Mouse (Mus musculus): Measurements from ENCODE around the gene Catip. TPM values are rescaled to one million over a fixed set of nuclear protein-coding genes. Genes with fewer than 3 reads are reported as not detected.
"Not testable (repeated sequence)": the region's sequence is repeated elsewhere in the genome, so short reads cannot be mapped to it uniquely, and the experiment has no call there.

Gene Catip
- polyA plus RNA-seq, 1 experiment from 2014 or later: 2.8 TPM

DNA sequence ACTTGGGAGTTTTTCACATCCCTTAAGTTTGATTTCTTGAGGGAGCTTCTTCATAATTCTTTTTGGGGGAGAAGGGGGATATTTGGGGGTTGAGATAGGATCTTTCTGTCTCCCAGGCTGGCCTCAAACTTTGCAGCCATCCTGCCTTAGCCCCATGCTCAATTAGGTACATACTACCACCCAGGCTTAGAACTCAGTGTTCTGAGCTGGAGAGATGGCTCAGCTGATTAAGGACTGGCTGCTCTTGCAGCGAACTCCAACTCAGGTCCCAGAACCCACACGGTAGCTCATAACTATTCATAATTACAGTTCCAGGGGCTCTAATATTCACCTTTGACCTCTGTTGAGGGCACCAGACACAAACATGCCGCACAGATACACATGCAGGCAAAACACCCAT, 27.3 kb upstream of the Catip start:
- Histone ChIP-seq H3K4me3 (replicated peaks) (no peak overlapping the region), H3K27ac (replicated peaks) (no peak overlapping the region), H3K4me2 (replicated peaks) (no peak overlapping the region), H3K27me3 (no peaks in the 10 kb centered on the region), H3K4me1 (peaks cover 52% of the 10 kb centered on the region), H3K9me3 (replicated peaks) (no peaks in the 10 kb centered on the region), H3K9ac (no peak overlapping the region), H3K36me3 (0 out of 2 replicates have a peak, but pooled peaks cover 3% of the 10 kb centered on the region)
- no peak for ATAC-seq (ENCODE audit: insufficient number of reproducible peaks, low FRiP score, low TSS enrichment, low read depth)
- 69% methylated on average over 3 of the region's 3 CpGs for WGBS

DNA sequence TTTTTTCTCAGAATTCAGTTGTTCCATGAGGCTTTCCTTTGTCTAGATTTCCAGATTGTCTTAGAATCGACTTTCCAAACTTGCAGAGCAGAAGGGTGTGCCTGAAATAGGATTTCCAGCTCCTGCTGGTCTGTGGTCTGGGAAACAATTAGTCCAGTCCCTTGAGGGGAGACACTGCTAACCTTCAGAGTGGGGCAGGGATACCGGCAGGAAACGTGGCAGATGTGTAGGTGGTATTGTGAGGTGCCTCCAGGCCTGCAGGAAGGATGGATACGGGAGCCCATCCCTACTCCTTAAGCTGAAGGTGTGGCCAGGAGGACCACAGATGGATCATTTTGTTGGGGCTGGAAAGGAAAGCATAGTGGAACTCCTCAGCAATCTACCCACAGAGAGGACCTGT, 26.9 kb upstream of the Catip start:
- 30% methylated on average over 4 of the region's 4 CpGs for WGBS
- Histone ChIP-seq H3K27me3 (no peaks in the 10 kb centered on the region), H3K4me1 (peaks cover 48% of the 10 kb centered on the region), H3K36me3 (0 out of 2 replicates have a peak, but pooled peaks cover 3% of the 10 kb centered on the region), H3K9me3 (replicated peaks) (no peaks in the 10 kb centered on the region), H3K9ac (no peak overlapping the region), H3K4me3 (replicated peaks) (no peak overlapping the region), H3K4me2 (replicated peaks) (no peak overlapping the region), H3K27ac (replicated peaks) (no peak overlapping the region)
- no peak for ATAC-seq (ENCODE audit: insufficient number of reproducible peaks, low FRiP score, low TSS enrichment, low read depth)

DNA sequence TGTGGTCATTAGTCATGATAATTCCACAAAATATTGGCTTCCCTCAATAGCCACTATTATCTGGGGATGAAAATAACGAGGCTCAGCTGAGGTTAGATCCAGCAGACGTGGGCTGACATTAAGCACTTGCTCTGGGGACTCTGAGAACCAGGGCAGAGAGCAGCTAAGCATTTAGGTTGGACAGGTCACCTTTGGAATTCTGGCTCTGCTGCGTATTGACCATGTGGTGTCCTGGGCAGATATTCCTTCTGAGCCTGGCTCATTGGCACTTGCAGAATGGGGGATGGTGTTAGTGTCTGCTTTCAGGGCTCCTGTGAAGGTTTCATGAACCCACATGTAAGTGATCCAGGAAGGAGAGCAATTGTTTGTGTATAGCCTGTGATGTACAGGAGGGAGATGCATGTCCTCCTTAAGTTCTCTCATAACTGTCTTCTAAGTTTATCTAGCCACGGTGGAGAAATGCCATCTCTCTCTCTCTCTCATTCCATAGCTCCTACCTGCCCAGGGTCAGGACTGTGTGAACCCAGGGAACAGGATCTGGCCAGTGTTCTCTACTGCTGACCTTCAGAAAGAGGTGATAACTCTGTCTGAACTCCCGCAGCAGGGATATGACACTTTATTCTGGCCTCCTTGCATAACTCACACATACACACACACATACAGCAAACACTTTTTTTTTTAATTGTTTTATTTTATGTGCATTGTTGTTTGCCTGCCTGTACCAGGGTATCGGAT, 26.3 kb upstream of the Catip start:
- H3K36me3 ChIP-seq: 0 out of 2 replicates have a peak, but pooled peaks cover 3% of the 10 kb centered on the region
- H3K4me1 ChIP-seq: peaks cover 42% of the 10 kb centered on the region
- H3K9ac ChIP-seq: no peak overlapping the region
- no peaks in the 10 kb centered on the region for H3K9me3 ChIP-seq (replicated peaks)
- H3K27me3 ChIP-seq: no peaks in the 10 kb centered on the region
- ATAC-seq (ENCODE audit: insufficient number of reproducible peaks, low FRiP score, low TSS enrichment, low read depth): no peak
- H3K4me3 ChIP-seq (replicated peaks): no peak overlapping the region
- no peak overlapping the region for H3K4me2 ChIP-seq (replicated peaks)
- H3K27ac ChIP-seq (replicated peaks): no peak overlapping the region
- 78% methylated on average over 6 of the region's 6 CpGs for WGBS

DNA sequence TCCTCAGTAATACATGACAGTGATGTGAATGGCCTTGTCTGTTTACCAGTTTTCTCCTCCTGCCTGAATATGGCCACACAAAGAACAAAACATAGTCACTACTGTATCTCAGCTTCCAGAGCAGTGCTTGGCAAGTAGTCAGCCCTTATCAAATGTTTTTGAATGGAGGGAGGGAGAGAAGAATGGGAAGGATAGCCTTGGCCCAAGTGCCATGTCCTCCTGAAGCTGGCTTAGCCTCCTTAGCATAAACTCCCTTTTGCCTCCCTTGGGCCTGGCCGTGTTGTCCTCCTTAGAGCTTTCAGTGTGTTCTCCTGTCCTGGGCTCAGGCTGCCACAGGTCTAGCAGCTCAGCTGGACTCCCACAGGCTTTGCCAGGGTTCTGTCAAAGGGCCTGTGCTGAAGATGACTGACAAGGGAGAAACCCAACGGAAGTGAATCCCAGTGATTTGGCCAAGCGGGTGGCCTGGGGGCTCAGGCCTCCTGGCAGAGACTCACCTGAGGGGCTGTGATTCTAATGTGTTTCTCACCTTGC, 24.6 kb upstream of the Catip start:
- Histone ChIP-seq H3K27me3 (no peaks in the 10 kb centered on the region), H3K36me3 (0 out of 2 replicates have a peak, but pooled peaks cover 3% of the 10 kb centered on the region), H3K9ac (no peak overlapping the region), H3K4me3 (replicated peaks) (no peak overlapping the region), H3K4me1 (peaks cover 25% of the 10 kb centered on the region), H3K4me2 (replicated peaks) (no peak overlapping the region), H3K27ac (replicated peaks) (no peak overlapping the region), H3K9me3 (replicated peaks) (no peaks in the 10 kb centered on the region)
- ATAC-seq (ENCODE audit: insufficient number of reproducible peaks, low FRiP score, low TSS enrichment, low read depth): no peak
- WGBS: 77% methylated on average over 3 of the region's 3 CpGs

DNA sequence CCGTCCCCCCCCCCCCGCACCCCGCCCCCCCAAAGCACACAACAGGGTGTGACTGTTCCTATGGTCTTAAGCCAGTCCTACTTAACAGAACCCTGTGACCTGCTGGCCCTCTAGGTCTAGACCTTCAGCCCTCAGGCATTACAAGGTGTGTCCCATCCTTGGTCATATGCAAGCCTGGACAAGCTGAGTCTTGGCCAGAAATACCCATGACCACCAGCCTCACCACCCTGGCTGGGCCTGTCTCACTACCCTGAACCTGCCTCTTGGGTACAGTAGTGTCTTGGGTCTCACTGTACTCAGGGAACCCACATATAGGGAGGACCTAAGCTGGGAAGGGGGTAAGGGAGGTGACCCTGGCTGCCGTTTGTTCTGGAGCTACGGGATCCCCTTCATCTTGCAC, 23.9 kb upstream of the Catip start:
- 0 out of 2 replicates have a peak, but pooled peaks cover 3% of the 10 kb centered on the region for H3K36me3 ChIP-seq
- no peak overlapping the region for H3K9ac ChIP-seq
- no peak overlapping the region for H3K4me2 ChIP-seq (replicated peaks)
- peaks cover 23% of the 10 kb centered on the region for H3K4me1 ChIP-seq
- 88% methylated on average over 5 of the region's 5 CpGs for WGBS
- H3K9me3 ChIP-seq (replicated peaks): no peaks in the 10 kb centered on the region
- H3K27me3 ChIP-seq: no peaks in the 10 kb centered on the region
- no peak overlapping the region for H3K27ac ChIP-seq (replicated peaks)
- no peak overlapping the region for H3K4me3 ChIP-seq (replicated peaks)
- no peak for ATAC-seq (ENCODE audit: insufficient number of reproducible peaks, low FRiP score, low TSS enrichment, low read depth)

DNA sequence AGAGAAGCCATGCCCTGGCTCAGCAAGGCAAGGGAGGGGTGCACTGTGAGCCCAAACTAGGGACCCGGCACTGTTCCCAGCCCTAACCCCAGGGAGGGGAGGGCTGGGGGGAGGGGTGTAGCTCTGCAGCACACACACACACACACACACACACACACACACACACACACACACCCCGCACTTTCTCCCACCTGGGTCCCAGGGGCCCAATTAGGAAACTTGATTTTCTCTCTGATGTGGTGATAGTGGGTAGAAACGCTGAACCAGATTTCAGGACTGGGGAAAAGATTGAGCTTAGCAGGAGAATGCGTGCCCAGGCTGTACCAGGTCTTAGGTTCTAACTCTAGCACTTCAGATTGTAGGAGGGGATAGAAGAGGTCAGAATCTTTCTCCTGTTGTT, 23.3 kb upstream of the Catip start:
- no peak overlapping the region for H3K9ac ChIP-seq
- H3K4me3 ChIP-seq (replicated peaks): no peak overlapping the region
- WGBS: 52% methylated on average over 4 of the region's 4 CpGs
- H3K9me3 ChIP-seq (replicated peaks): no peaks in the 10 kb centered on the region
- H3K36me3 ChIP-seq: 0 out of 2 replicates have a peak, but pooled peaks cover 3% of the 10 kb centered on the region
- peaks cover 17% of the 10 kb centered on the region for H3K4me1 ChIP-seq
- no peak for ATAC-seq (ENCODE audit: insufficient number of reproducible peaks, low FRiP score, low TSS enrichment, low read depth)
- H3K27me3 ChIP-seq: no peaks in the 10 kb centered on the region
- no peak overlapping the region for H3K27ac ChIP-seq (replicated peaks)
- H3K4me2 ChIP-seq (replicated peaks): no peak overlapping the region

DNA sequence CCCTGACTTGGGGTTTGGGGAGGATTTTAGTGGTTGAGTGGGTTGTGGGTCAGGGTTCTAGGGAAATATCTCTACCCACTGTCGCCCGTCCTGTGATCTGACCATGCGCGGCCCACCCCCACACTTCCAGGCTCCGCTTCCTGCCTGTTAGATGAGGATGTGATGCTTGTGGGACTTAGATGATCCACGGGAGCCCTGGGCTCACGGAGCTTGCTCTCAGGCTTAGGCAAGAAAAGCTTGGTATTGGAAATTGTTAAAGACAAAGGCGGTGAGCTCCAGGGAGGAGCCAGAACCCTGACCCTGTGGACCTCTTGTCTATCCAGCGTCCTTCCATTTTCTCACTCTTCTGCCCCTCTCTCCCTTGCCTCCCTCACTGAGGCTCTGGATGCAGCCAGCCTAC, 22.0 kb upstream of the Catip start:
- 89% methylated on average over 9 of the region's 9 CpGs for WGBS
- no peak overlapping the region for H3K4me3 ChIP-seq (replicated peaks)
- no peak overlapping the region for H3K9ac ChIP-seq
- H3K4me1 ChIP-seq: peaks cover 6% of the 10 kb centered on the region
- H3K36me3 ChIP-seq: 0 out of 2 replicates have a peak, but pooled peaks cover 3% of the 10 kb centered on the region
- no peak overlapping the region for H3K4me2 ChIP-seq (replicated peaks)
- no peak overlapping the region for H3K27ac ChIP-seq (replicated peaks)
- no peaks in the 10 kb centered on the region for H3K9me3 ChIP-seq (replicated peaks)
- no peak for ATAC-seq (ENCODE audit: insufficient number of reproducible peaks, low FRiP score, low TSS enrichment, low read depth)
- no peaks in the 10 kb centered on the region for H3K27me3 ChIP-seq

DNA sequence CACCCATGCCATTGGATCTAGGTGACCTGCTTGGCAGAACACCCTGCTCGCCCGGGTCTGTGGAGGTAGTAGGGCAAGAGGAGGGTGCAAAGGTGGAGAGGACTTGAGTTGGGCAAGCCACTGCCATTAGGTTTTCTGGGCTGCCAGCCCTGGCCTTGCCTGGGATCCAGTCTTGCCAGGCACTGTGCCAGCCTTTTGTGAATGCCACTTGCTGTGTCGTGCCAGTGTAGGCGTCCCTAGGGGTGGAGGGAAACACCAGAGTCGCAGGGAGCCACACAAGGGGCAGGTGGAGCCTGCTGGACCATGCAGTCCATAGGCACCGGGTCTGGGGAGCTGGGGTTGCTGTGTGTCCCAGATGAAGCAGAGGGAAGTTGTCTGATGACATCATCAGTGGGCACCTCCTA, 21.5 kb upstream of the Catip start:
- Histone ChIP-seq H3K27me3 (no peaks in the 10 kb centered on the region), H3K9me3 (replicated peaks) (no peaks in the 10 kb centered on the region), H3K9ac (no peak overlapping the region), H3K27ac (replicated peaks) (no peak overlapping the region), H3K4me3 (replicated peaks) (no peak overlapping the region), H3K4me2 (replicated peaks) (no peak overlapping the region), H3K36me3 (0 out of 2 replicates have a peak, but pooled peaks cover 3% of the 10 kb centered on the region), H3K4me1 (peaks cover 1% of the 10 kb centered on the region)
- ATAC-seq (ENCODE audit: insufficient number of reproducible peaks, low FRiP score, low TSS enrichment, low read depth): no peak
- 90% methylated on average over 6 of the region's 6 CpGs for WGBS

DNA sequence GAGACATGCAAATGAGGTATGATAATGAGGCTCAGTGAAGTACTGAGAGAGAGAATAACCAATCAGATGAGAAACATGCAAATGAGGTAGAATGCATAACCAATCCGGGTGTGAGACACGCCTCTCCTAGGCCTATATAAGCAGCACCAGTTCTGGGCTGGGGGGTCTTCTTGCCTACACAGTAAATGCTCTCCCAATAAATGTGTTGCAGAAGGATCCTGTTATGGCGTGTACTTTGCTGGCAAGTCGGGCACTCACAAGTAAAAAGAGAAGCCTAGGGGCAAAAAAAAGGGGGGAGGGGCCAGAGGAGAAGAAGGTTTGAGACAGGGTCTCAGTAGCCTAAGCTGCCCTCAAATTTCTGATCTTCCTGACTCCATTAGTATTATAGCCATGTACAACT, 20.9 kb upstream of the Catip start:
- H3K9me3 ChIP-seq (replicated peaks); H3K9ac ChIP-seq; H3K36me3 ChIP-seq; H3K4me3 ChIP-seq (replicated peaks); ATAC-seq (ENCODE audit: insufficient number of reproducible peaks, low FRiP score, low TSS enrichment, low read depth); H3K4me2 ChIP-seq (replicated peaks); H3K4me1 ChIP-seq; H3K27me3 ChIP-seq; H3K27ac ChIP-seq (replicated peaks): not testable (repeated sequence)
- 81% methylated on average over 4 of the region's 4 CpGs for WGBS

DNA sequence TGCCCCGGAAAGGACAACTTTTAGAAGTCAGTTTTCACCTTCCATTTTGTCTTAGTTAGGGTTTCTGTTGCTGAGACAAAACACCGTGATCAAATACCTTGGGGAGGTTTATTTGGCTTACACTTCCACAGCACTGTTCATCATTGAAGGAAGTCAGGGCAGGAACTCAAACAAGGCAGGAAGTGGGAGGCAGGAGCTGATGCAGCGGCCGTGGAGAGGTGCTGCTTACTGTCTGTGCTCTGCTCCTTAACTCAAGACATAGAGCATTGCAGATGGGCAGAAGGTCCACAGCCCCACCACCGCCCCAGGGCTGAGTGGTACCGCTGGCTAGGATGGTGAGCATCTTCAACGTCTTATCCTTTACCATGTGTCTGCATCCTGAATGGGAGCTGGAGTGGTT, 20.0 kb upstream of the Catip start:
- no peaks in the 10 kb centered on the region for H3K27me3 ChIP-seq
- H3K9ac ChIP-seq: no peak overlapping the region
- WGBS: 83% methylated on average over 7 of the region's 7 CpGs
- no peak for ATAC-seq (ENCODE audit: insufficient number of reproducible peaks, low FRiP score, low TSS enrichment, low read depth)
- H3K4me1 ChIP-seq: no peaks in the 10 kb centered on the region; the same call in 1 of the 2 replicates
- H3K4me2 ChIP-seq (replicated peaks): no peak overlapping the region
- no peaks in the 10 kb centered on the region for H3K9me3 ChIP-seq (replicated peaks)
- no peak overlapping the region for H3K4me3 ChIP-seq (replicated peaks)
- H3K27ac ChIP-seq (replicated peaks): no peak overlapping the region
- no peaks in the 10 kb centered on the region for H3K36me3 ChIP-seq

DNA sequence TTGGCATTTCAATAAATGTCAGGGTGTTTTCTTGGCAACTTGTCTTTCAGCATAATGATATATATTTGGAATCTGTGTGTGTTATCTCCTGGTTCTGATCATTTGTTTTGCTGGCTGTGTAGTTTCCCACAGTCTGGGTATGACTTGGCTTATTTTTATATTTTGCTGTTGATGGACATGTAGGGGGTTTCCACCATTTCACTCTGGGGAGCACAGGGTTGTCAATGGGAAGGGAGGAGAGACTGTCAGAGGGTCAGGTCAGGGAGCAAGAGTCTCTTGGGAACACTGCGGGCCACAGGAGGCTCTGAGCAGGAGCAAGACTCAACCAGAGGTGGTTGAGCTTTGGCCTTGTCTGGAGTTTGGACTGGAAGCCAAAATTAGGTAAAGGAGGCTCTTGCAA, 19.6 kb upstream of the Catip start:
- Histone ChIP-seq H3K27me3 (no peaks in the 10 kb centered on the region), H3K4me1 (no peaks in the 10 kb centered on the region; the same call in 1 of the 2 replicates), H3K9me3 (replicated peaks) (no peaks in the 10 kb centered on the region), H3K4me3 (replicated peaks) (no peak overlapping the region), H3K9ac (no peak overlapping the region), H3K4me2 (replicated peaks) (no peak overlapping the region), H3K27ac (replicated peaks) (no peak overlapping the region), H3K36me3 (no peaks in the 10 kb centered on the region)
- WGBS: 96% methylated on average over 1 of the region's 1 CpGs
- no peak for ATAC-seq (ENCODE audit: insufficient number of reproducible peaks, low FRiP score, low TSS enrichment, low read depth)

DNA sequence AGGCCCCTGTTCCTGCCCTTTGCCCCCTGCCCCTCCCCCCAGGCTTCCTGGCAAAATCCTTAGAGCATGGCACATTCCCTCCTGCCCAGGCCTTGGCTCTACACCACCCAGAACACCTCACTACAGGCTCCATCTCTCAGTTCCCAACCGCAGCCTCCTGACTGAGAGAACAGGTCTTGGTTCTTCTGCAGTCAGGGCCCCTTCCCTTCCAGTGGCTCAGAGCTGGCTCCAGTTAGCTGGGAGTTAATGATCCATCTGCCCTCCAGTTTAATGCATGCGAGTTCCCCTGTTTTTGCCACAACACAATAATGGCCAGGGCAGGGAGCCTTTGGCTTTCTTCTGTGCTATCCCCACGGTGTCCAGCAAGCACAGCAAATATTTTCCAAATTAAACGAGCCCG, 18.7 kb upstream of the Catip start:
- H3K36me3 ChIP-seq: no peaks in the 10 kb centered on the region
- no peak overlapping the region for H3K27ac ChIP-seq (replicated peaks)
- 69% methylated on average over 5 of the region's 5 CpGs for WGBS
- H3K4me1 ChIP-seq: no peaks in the 10 kb centered on the region
- no peaks in the 10 kb centered on the region for H3K27me3 ChIP-seq
- no peak overlapping the region for H3K9ac ChIP-seq
- ATAC-seq (ENCODE audit: insufficient number of reproducible peaks, low FRiP score, low TSS enrichment, low read depth): no peak
- no peak overlapping the region for H3K4me3 ChIP-seq (replicated peaks)
- H3K4me2 ChIP-seq (replicated peaks): no peak overlapping the region
- no peaks in the 10 kb centered on the region for H3K9me3 ChIP-seq (replicated peaks)

All from embryonic facial prominence, embryonic 15.5 days (tissue).